Mouse (Mus musculus) kidney, adult 2 months (tissue): ENCODE measurements around the gene Pknox2.

ENCODE experiments used
- CTCF ChIP-seq: fragments of 200-500 bp; conservative IDR thresholded peaks from 2 replicates; pipeline ENCODE4 v1.5.1; 2011; ENCODE audit warnings: low read depth, mild to moderate bottlenecking, control low read depth, low read length, moderate library complexity, mixed read lengths; ENCODE audit not compliant: insufficient read depth, insufficient read length
- POLR2A ChIP-seq: fragments of 200-500 bp; IDR thresholded peaks from one replicate; pipeline ENCODE4 v1.6.1; 2011; ENCODE audit warnings: low read depth, low read length, control low read depth

- TF ChIP-seq CTCF (no peak), POLR2A (no peak)
These were observed 52.8 kb downstream of the Pknox2 start for GRCm38 (mm10) chr9:37094230-37094990.
